In genomic region chr3:121725651-121726050, GRCm38 (mm10) we compare ENCODE assay signal across 20 mouse cellular contexts. TPM values are rescaled to one million over a fixed set of nuclear protein-coding genes. Genes with fewer than 3 reads are reported as not detected.
DNase-seq lines count a peak whose midpoint lies in the region; ATAC-seq and TF ChIP-seq lines count a peak whose summit lies in the region.
"Had no signal": no experiment of that assay in that cellular context is flagged by ENCODE, and none has a peak within 500 bp of the region (broad histone marks: within the 10 kb centered on the region; RNA-seq: fewer than 3 reads in every experiment).

No protein-coding gene starts in this region.

- no peak overlapping the region for H3K4me2 ChIP-seq in heart, postnatal 0 days (ENCODE audit: low read depth, low read length)
- H3K4me2 ChIP-seq in heart, embryonic 12.5 days, result no peak overlapping the region
- H3K4me2 ChIP-seq in midbrain, postnatal 0 days (ENCODE audit: low read depth, low read length, poor library complexity, severe bottlenecking), result peak overlapping the region; percentile 71
- H3K4me2 ChIP-seq in midbrain, embryonic 11.5 days, result no peak overlapping the region
- peak overlapping the region; percentile 89; the same call in 1 of the 2 replicates for H3K4me2 ChIP-seq in intestine, embryonic 15.5 days (replicated peaks)
- H3K4me2 ChIP-seq: liver, embryonic 12.5 days had no signal

- H3K4me3 ChIP-seq in heart, postnatal 0 days (ENCODE audit: low read depth, low read length), result no peak overlapping the region
- no peak overlapping the region for H3K4me3 ChIP-seq in heart, embryonic 12.5 days
- H3K4me3 ChIP-seq in midbrain, postnatal 0 days (ENCODE audit: low read depth, low read length), result no peak overlapping the region
- H3K4me3 ChIP-seq in midbrain, embryonic 11.5 days (ENCODE audit: low read depth, low read length), result no peak overlapping the region
- H3K4me3 ChIP-seq in intestine, embryonic 15.5 days (replicated peaks), result no peak overlapping the region; the same call in 1 of the 2 replicates
- H3K4me3 ChIP-seq: liver, embryonic 12.5 days had no signal

- no peak for TF ChIP-seq EP300 in heart, postnatal 0 days (IDR thresholded peaks at IDR 0.05; ENCODE audit: low read depth)

- no peak overlapping the region for H3K9ac ChIP-seq in heart, postnatal 0 days (replicated peaks; ENCODE audit: low read depth, low read length)
- H3K9ac ChIP-seq in heart, embryonic 12.5 days, result no peak overlapping the region
- H3K9ac ChIP-seq in midbrain, postnatal 0 days (replicated peaks; ENCODE audit: low read length, poor library complexity, severe bottlenecking), result no peak overlapping the region
- H3K9ac ChIP-seq in midbrain, embryonic 11.5 days (ENCODE audit: low read length), result no peak overlapping the region
- H3K9ac ChIP-seq in intestine, embryonic 15.5 days, result no peak overlapping the region
- H3K9ac ChIP-seq: kidney, embryonic 15.5 days; liver, embryonic 12.5 days; stomach, embryonic 15.5 days had no signal

- no peaks in the 10 kb centered on the region for H3K9me3 ChIP-seq in heart, postnatal 0 days (replicated peaks; ENCODE audit: control insufficient read depth, low read length)
- H3K9me3 ChIP-seq in heart, embryonic 12.5 days (replicated peaks), result no peaks in the 10 kb centered on the region
- H3K9me3 ChIP-seq in midbrain, postnatal 0 days (ENCODE audit: low read length), result no peaks in the 10 kb centered on the region
- H3K9me3 ChIP-seq in midbrain, embryonic 11.5 days (ENCODE audit: control insufficient read depth, low read length), result no peaks in the 10 kb centered on the region
- H3K9me3 ChIP-seq in intestine, embryonic 15.5 days, result no peaks in the 10 kb centered on the region
- H3K9me3 ChIP-seq: kidney, embryonic 15.5 days; liver, embryonic 12.5 days; stomach, embryonic 15.5 days had no signal

- peak overlapping the region; percentile 7 for H3K27ac ChIP-seq in heart, postnatal 0 days (ENCODE audit: low read depth)
- no peak overlapping the region for H3K27ac ChIP-seq in heart, embryonic 12.5 days (ENCODE audit: poor library complexity, severe bottlenecking)
- no peak overlapping the region for H3K27ac ChIP-seq in midbrain, postnatal 0 days (ENCODE audit: low read depth, low read length)
- no peak overlapping the region for H3K27ac ChIP-seq in midbrain, embryonic 11.5 days (ENCODE audit: low read depth, low read length)
- H3K27ac ChIP-seq in intestine, embryonic 15.5 days, result no peak overlapping the region
- H3K27ac ChIP-seq: kidney, embryonic 15.5 days; liver, embryonic 12.5 days; macrophage; stomach, embryonic 15.5 days had no signal

- no peak for ATAC-seq in heart, postnatal 0 days (ENCODE audit: insufficient read depth, low read depth)
- ATAC-seq in heart, embryonic 12.5 days (ENCODE audit: insufficient number of reproducible peaks, low FRiP score), result no peak
- ATAC-seq in midbrain, postnatal 0 days (ENCODE audit: low FRiP score), result no peak
- no peak for ATAC-seq in midbrain, embryonic 11.5 days (ENCODE audit: low FRiP score)
- no peak for ATAC-seq in intestine, embryonic 15.5 days
- ATAC-seq: liver, embryonic 12.5 days had no signal

- no peaks in the 10 kb centered on the region for H3K27me3 ChIP-seq in heart, postnatal 0 days (ENCODE audit: control insufficient read depth, insufficient read depth, low read length)
- peaks cover 6% of the 10 kb centered on the region; the same call in 1 of the 2 replicates for H3K27me3 ChIP-seq in heart, embryonic 12.5 days (replicated peaks)
- no peaks in the 10 kb centered on the region for H3K27me3 ChIP-seq in midbrain, postnatal 0 days (ENCODE audit: insufficient read depth, low read length)
- peaks cover 25% of the 10 kb centered on the region for H3K27me3 ChIP-seq in midbrain, embryonic 11.5 days (ENCODE audit: control insufficient read depth, insufficient read depth, low read length)
- H3K27me3 ChIP-seq in intestine, embryonic 15.5 days (replicated peaks), result no peaks in the 10 kb centered on the region
- H3K27me3 ChIP-seq: CH12.LX; stomach, embryonic 15.5 days had no signal

- peaks cover 10% of the 10 kb centered on the region for H3K36me3 ChIP-seq in heart, postnatal 0 days (replicated peaks; ENCODE audit: control insufficient read depth, insufficient read depth, low read length)
- peaks cover 12% of the 10 kb centered on the region; the same call in 1 of the 2 replicates for H3K36me3 ChIP-seq in heart, embryonic 12.5 days
- no peaks in the 10 kb centered on the region; the same call in 1 of the 2 replicates for H3K36me3 ChIP-seq in midbrain, postnatal 0 days (ENCODE audit: insufficient read depth, low read length)
- no peaks in the 10 kb centered on the region for H3K36me3 ChIP-seq in midbrain, embryonic 11.5 days (ENCODE audit: control insufficient read depth, insufficient read depth, low read length)
- H3K36me3 ChIP-seq in intestine, embryonic 15.5 days, result no peaks in the 10 kb centered on the region
- H3K36me3 ChIP-seq: liver, embryonic 12.5 days; stomach, embryonic 15.5 days had no signal

- TF ChIP-seq CTCF in heart, postnatal 0 days (IDR thresholded peaks at IDR 0.05; ENCODE audit: low read depth), result no peak
- TF ChIP-seq CTCF in midbrain, postnatal 0 days (IDR thresholded peaks at IDR 0.05), result no peak

- WGBS in heart, postnatal 0 days, result 66% methylated on average over 10 of the region's 10 CpGs
- WGBS in heart, embryonic 12.5 days, result 75% methylated on average over 10 of the region's 10 CpGs
- 65% methylated on average over 10 of the region's 10 CpGs for WGBS in midbrain, postnatal 0 days
- 81% methylated on average over 10 of the region's 10 CpGs for WGBS in midbrain, embryonic 11.5 days
- WGBS in intestine, embryonic 15.5 days, result 71% methylated on average over 10 of the region's 10 CpGs

- 0 out of 2 replicates have a peak, but pooled peaks cover 8% of the 10 kb centered on the region for H3K4me1 ChIP-seq in heart, postnatal 0 days (ENCODE audit: control insufficient read depth, insufficient read depth)
- peaks cover 29% of the 10 kb centered on the region for H3K4me1 ChIP-seq in heart, embryonic 12.5 days (replicated peaks)
- peaks cover 3% of the 10 kb centered on the region; the same call in 1 of the 2 replicates for H3K4me1 ChIP-seq in midbrain, postnatal 0 days (ENCODE audit: insufficient read depth, low read length)
- H3K4me1 ChIP-seq in midbrain, embryonic 11.5 days (ENCODE audit: control insufficient read depth, insufficient read depth, low read length), result peaks cover 20% of the 10 kb centered on the region
- H3K4me1 ChIP-seq in intestine, embryonic 15.5 days (replicated peaks), result peaks cover 16% of the 10 kb centered on the region

- DNase-seq in heart, postnatal 0 days (ENCODE audit: low spot score), result no peak
- DNase-seq in midbrain, postnatal 0 days (ENCODE audit: low spot score), result no peak
- DNase-seq in midbrain, embryonic 11.5 days (ENCODE audit: low spot score, missing footprints), result no peak
- no peak for DNase-seq in cerebellum, adult 9-10 months
- DNase-seq in T-cell, adult 2 months (ENCODE audit: low spot score), result no peak
- DNase-seq: adrenal gland, adult 2 months; gastrocnemius, postnatal 10 days; heart, postnatal 36 days; right cerebral cortex, postnatal 4 days; thymus, postnatal 4 days had no signal

RNA-seq across cellular contexts. Expression of gene F3, which starts 2.3 kb away (rescaled TPM):
- total RNA-seq in heart, postnatal 0 days (2014; rRNA removed; ENCODE audit: low replicate concordance), result 5.2 and 10.8 TPM in 2 replicates
- 13.7 and 14.6 TPM in 2 replicates for polyA plus RNA-seq in heart, postnatal 0 days (2015; fragmentation: Nextera tagmentation; extraction: Ambion mirVana)
- polyA plus RNA-seq in heart, embryonic 12.5 days (2016; fragmentation: Nextera tagmentation; extraction: Ambion mirVana), result 6.3 and 9.1 TPM in 2 replicates
- total RNA-seq in midbrain, postnatal 0 days (2014; rRNA removed), result 12.6 and 15.6 TPM in 2 replicates
- polyA plus RNA-seq in midbrain, postnatal 0 days (2015; fragmentation: Nextera tagmentation; extraction: Ambion mirVana), result 16.5 and 16.7 TPM in 2 replicates
- 4.2 and 4.8 TPM in 2 replicates for polyA plus RNA-seq in midbrain, embryonic 11.5 days (2014; fragmentation: Nextera tagmentation; extraction: Ambion mirVana)
- polyA plus RNA-seq in intestine, embryonic 15.5 days (2015; fragmentation: Nextera tagmentation; extraction: Ambion mirVana), result 23.3 and 27.5 TPM in 2 replicates
- total RNA-seq: monocyte, adult 5-6 weeks had no signal

RNA-seq across cellular contexts. Expression of gene 4930432M17Rik, which starts 55.1 kb away (rescaled TPM):
- not detected in 2 replicates for total RNA-seq in heart, postnatal 0 days (2014; rRNA removed; ENCODE audit: low replicate concordance)
- not detected in 2 replicates for polyA plus RNA-seq in heart, postnatal 0 days (2015; fragmentation: Nextera tagmentation; extraction: Ambion mirVana)
- polyA plus RNA-seq in heart, embryonic 12.5 days (2016; fragmentation: Nextera tagmentation; extraction: Ambion mirVana), result not detected in 2 replicates
- total RNA-seq in midbrain, postnatal 0 days (2014; rRNA removed), result not detected in 2 replicates
- polyA plus RNA-seq in midbrain, postnatal 0 days (2015; fragmentation: Nextera tagmentation; extraction: Ambion mirVana), result not detected in 2 replicates
- not detected in 2 replicates for polyA plus RNA-seq in midbrain, embryonic 11.5 days (2014; fragmentation: Nextera tagmentation; extraction: Ambion mirVana)
- not detected in 2 replicates for polyA plus RNA-seq in intestine, embryonic 15.5 days (2015; fragmentation: Nextera tagmentation; extraction: Ambion mirVana)
- total RNA-seq: adrenal gland, adult 2 months; CH12.LX; gastrocnemius, postnatal 10 days; heart, postnatal 36 days; layer of hippocampus, adult 8-10 months; left cerebral cortex, postnatal 36 days; monocyte, adult 5-6 weeks had no signal
- polyA plus RNA-seq: adrenal gland, adult 2 months; kidney, embryonic 15.5 days; liver, embryonic 12.5 days; macrophage; stomach, embryonic 15.5 days had no signal

Comparison
In these comparisons a context has a peak if more than half of its experiments do, and no peak if none do; other contexts are left out.
1. H3K4me2 ChIP-seq: peak in midbrain, postnatal 0 days (single experiment) and intestine, embryonic 15.5 days (single experiment); none in heart, postnatal 0 days (single experiment), heart, embryonic 12.5 days (single experiment) and midbrain, embryonic 11.5 days (single experiment).